Mouse (Mus musculus) limb, embryonic 15.5 days (tissue): ENCODE results near the gene Gm17334. TPM values are rescaled to one million over a fixed set of nuclear protein-coding genes. Genes with fewer than 3 reads are reported as not detected.

ENCODE experiments used
- ATAC-seq: fragments of 200-750 bp; cut with Nextera tagmentation; 2 replicates; pipeline ENCODE4 v1.8.0; 2017; ENCODE audit warnings: low read depth, moderate TSS enrichment; ENCODE audit not compliant: insufficient number of reproducible peaks, low FRiP score, low TSS enrichment
- H3K27ac ChIP-seq: fragments of 300-500 bp; sonication (generic); 2 replicates; pipeline ENCODE4 v1.5.1; 2015; ENCODE audit warnings: moderate library complexity, mild to moderate bottlenecking, inconsistent platforms
- H3K27me3 ChIP-seq: fragments of 300-500 bp; sonication (generic); 2 replicates; pipeline ENCODE4 v1.6.1; 2015; ENCODE audit warnings: inconsistent platforms
- H3K36me3 ChIP-seq: fragments of 300-500 bp; sonication (generic); 2 replicates; pipeline ENCODE4 v1.6.1; 2015; ENCODE audit warnings: inconsistent platforms
- H3K4me1 ChIP-seq: fragments of 300-500 bp; sonication (generic); 2 replicates; pipeline ENCODE4 v1.6.1; 2015; ENCODE audit warnings: inconsistent platforms
- H3K4me2 ChIP-seq: fragments of 300-500 bp; sonication (generic); 2 replicates; pipeline ENCODE4 v1.6.1; 2015; ENCODE audit warnings: mild to moderate bottlenecking, inconsistent platforms
- H3K4me3 ChIP-seq: fragments of 300-500 bp; sonication (generic); 2 replicates; pipeline ENCODE4 v1.5.1; 2015; ENCODE audit warnings: mild to moderate bottlenecking, inconsistent platforms
- H3K9ac ChIP-seq: fragments of 300-500 bp; sonication (generic); 2 replicates; pipeline ENCODE4 v1.6.1; 2015; ENCODE audit warnings: inconsistent platforms
- H3K9me3 ChIP-seq: fragments of 300-500 bp; sonication (generic); 2 replicates; pipeline ENCODE4 v1.6.1; 2016; ENCODE audit warnings: inconsistent platforms
- WGBS: fragments of 180-500 bp; shearing (Covaris S2); methylation state at CpG from one replicate; pipeline ENCODE4 v1.1.7; 2015; 5-methylcytosine and 5-hydroxymethylcytosine counted together
- polyA plus RNA-seq: library from polyadenylated mRNA; unstranded; fragments of >200 nt; fragmentation: Nextera tagmentation; extraction: Ambion mirVana; gene quantifications from 2 replicates; pipeline ENCODE4 v1.2.1, GENCODE M21; 2015

Gene Gm17334
- polyA plus RNA-seq, 1 experiment from 2014 or later = 0.22 TPM

DNA sequence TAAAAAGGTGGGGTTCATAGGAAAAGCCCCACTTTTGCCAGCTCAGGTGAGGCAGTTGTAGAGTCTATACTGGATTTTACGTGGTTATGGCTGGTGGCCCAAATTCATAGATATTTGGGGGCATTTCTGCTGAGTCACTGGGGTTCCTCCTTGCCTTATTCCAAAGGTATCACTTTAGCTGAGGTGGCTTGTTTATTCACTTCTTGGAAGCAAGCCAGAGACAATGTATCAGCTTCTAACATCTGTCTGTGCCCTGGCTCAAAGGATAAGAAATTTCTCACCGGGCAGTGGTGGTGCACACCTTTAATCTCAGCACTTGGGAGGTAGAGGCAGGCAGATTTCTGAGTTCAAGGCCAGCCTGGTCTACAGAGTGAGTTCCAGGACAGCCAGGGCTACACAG lies 6.8 kb upstream of the Gm17334 start:
- Histone ChIP-seq H3K4me1 (no peaks in the 10 kb centered on the region), H3K4me2 (no peak overlapping the region), H3K4me3 (no peak overlapping the region), H3K27me3 (no peaks in the 10 kb centered on the region), H3K27ac (no peak overlapping the region), H3K36me3 (peaks cover 36% of the 10 kb centered on the region), H3K9me3 (no peaks in the 10 kb centered on the region), H3K9ac (no peak overlapping the region)
- 73% methylated on average over 2 of the region's 2 CpGs for WGBS
- no peak for ATAC-seq

GRCm38 (mm10) chr11:53778455-53778854 lies 5.5 kb upstream of the Gm17334 start:
- H3K9me3 ChIP-seq = no peaks in the 10 kb centered on the region
- H3K27ac ChIP-seq = no peak overlapping the region
- no peaks in the 10 kb centered on the region for H3K27me3 ChIP-seq
- ATAC-seq = no peak
- H3K36me3 ChIP-seq = peaks cover 50% of the 10 kb centered on the region
- H3K4me1 ChIP-seq = no peaks in the 10 kb centered on the region
- 74% methylated on average over 5 of the region's 5 CpGs for WGBS
- no peak overlapping the region for H3K4me3 ChIP-seq
- H3K9ac ChIP-seq = no peak overlapping the region
- H3K4me2 ChIP-seq = no peak overlapping the region

GRCm38 (mm10) chr11:53777736-53778135 lies 4.7 kb upstream of the Gm17334 start:
- H3K27me3 ChIP-seq = no peaks in the 10 kb centered on the region
- no peak overlapping the region for H3K9ac ChIP-seq
- H3K27ac ChIP-seq = no peak overlapping the region
- ATAC-seq = no peak
- WGBS = 80% methylated on average over 5 of the region's 5 CpGs
- no peak overlapping the region for H3K4me2 ChIP-seq
- H3K36me3 ChIP-seq = peaks cover 50% of the 10 kb centered on the region
- no peak overlapping the region for H3K4me3 ChIP-seq
- no peaks in the 10 kb centered on the region for H3K9me3 ChIP-seq
- no peaks in the 10 kb centered on the region for H3K4me1 ChIP-seq

DNA sequence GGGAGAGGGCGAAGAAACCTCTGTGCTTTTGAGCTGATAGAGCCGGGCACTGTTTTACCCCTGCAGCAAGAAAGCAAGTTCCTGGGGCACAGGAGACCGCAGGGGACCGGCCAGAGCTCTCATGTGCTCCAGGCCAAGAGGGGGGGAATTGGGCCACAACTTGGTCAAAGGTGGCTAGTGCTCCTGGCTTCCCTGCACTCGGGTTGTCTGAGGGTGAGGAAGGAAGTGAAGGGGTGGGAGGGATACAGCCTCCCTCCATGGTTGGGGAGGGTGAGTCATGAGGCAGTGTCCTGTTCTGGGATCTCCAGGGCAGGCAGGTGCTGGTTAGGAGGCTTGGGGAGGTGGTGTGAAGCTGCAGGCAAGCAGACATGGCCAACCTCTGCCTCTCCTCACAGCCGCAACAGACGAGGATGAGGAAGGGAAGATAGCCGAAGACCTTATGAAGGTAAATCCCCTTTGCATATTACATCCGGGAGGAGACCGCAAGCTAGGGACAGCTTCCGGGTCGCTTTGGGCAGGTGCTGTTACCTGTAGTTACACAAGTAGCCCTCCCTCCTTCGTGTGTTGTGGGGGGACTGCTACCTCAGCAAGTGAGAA lies 1.8 kb upstream of the Gm17334 start:
- ATAC-seq = no peak
- peaks cover 50% of the 10 kb centered on the region for H3K36me3 ChIP-seq
- 85% methylated on average over 13 of the region's 13 CpGs for WGBS

DNA sequence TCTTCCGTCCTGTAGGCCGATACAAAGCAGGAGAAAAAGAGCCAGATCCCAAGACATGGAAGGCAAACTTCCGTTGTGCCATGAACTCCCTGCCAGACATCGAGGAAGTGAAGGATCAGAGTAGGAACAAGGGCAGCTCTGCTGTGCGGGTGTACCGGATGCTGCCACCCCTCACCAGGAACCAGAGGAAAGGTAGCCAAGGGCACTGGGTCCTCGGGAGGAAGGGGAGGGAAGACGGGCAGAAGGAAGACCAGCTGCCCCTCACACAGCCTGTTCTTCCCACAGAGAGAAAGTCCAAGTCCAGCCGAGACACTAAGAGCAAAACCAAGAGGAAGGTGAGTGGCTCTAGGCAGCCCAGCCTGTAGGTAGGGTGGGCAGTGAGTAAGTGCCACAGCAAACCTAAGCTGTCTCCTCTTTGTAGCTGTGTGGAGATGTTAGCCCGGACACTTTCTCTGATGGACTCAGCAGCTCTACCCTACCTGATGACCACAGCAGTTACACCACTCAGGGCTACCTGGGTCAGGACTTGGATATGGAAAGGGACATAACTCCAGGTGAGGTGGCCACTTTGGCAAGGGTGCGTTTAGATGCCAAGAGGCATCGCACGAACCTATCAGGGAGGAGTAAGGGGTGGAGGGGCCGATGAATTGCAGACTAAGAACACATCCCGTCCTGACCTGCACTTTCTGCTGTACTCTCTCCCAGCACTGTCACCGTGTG lies 814 bp upstream of the Gm17334 start:
- no peaks in the 10 kb centered on the region for H3K27me3 ChIP-seq
- H3K4me2 ChIP-seq = no peak overlapping the region
- H3K36me3 ChIP-seq = peaks cover 50% of the 10 kb centered on the region
- H3K27ac ChIP-seq = no peak overlapping the region
- H3K4me3 ChIP-seq = no peak overlapping the region
- ATAC-seq = no peak
- no peaks in the 10 kb centered on the region for H3K9me3 ChIP-seq
- no peak overlapping the region for H3K9ac ChIP-seq
- 88% methylated on average over 16 of the region's 16 CpGs for WGBS
- peaks cover 24% of the 10 kb centered on the region for H3K4me1 ChIP-seq

More for the DNA sequence above, 1.8 kb upstream of the Gm17334 start:
- Histone ChIP-seq H3K27ac (no peak overlapping the region), H3K4me1 (peaks cover 16% of the 10 kb centered on the region), H3K9me3 (no peaks in the 10 kb centered on the region), H3K9ac (no peak overlapping the region), H3K27me3 (no peaks in the 10 kb centered on the region), H3K4me2 (no peak overlapping the region), H3K4me3 (no peak overlapping the region)

- 76% methylated on average over 9 of the region's 9 CpGs for WGBS
- Histone ChIP-seq H3K4me3 (no peak overlapping the region), H3K27ac (no peak overlapping the region), H3K9ac (no peak overlapping the region), H3K36me3 (peaks cover 39% of the 10 kb centered on the region), H3K9me3 (no peaks in the 10 kb centered on the region), H3K4me2 (no peak overlapping the region), H3K4me1 (peaks cover 26% of the 10 kb centered on the region), H3K27me3 (no peaks in the 10 kb centered on the region)
- ATAC-seq = no peak
Measured at GRCm38 (mm10) chr11:53772536-53772935, 451 bp downstream of the Gm17334 start.

DNA sequence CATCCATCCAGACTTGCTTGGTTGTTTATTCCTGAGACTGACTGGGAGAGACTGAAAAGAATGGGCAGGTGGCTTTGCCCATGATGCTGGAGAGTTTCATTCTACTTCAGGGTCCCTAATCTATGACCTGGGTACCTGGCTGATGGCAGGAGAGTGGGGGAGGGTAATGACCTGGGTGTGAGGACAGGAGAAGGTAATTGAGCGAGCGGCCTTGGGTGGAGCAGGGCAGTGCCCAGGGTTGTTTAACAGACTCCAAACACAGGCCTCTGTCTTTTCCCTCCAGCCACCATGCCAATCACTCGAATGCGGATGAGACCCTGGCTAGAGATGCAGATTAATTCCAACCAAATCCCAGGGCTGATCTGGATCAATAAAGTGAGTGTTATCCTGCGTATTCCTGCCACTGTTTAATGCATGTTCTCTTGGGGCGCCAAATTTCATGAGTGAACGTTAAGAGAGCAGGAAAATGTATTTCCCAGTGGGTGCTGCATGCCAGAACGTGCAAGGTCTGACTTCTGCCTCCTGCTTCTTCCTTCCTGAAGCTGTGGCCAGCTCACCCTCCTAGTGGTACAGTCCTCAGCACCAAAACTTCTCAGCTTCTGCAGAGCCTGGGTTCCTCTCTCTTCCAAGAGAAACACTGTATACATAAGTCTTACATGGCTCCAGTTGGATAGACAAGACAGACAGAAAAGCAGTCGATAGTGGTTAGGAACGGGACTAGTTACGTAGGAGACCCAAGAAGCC lies 1.8 kb downstream of the Gm17334 start:
- Histone ChIP-seq H3K4me2 (peak overlapping the region; percentile 85), H3K9me3 (no peaks in the 10 kb centered on the region), H3K4me1 (peaks cover 26% of the 10 kb centered on the region), H3K27ac (no peak overlapping the region), H3K36me3 (peaks cover 26% of the 10 kb centered on the region), H3K9ac (no peak overlapping the region), H3K27me3 (no peaks in the 10 kb centered on the region), H3K4me3 (peak overlapping the region; percentile 79)
- WGBS = 78% methylated on average over 11 of the region's 11 CpGs
- ATAC-seq = no peak

- Histone ChIP-seq H3K4me3 (peak overlapping the region; percentile 79), H3K27me3 (no peaks in the 10 kb centered on the region), H3K36me3 (peaks cover 18% of the 10 kb centered on the region; the same call in 1 of the 2 replicates), H3K9me3 (no peaks in the 10 kb centered on the region), H3K4me1 (peaks cover 26% of the 10 kb centered on the region), H3K9ac (peak overlapping the region; percentile 63), H3K4me2 (peak overlapping the region; percentile 85), H3K27ac (peak overlapping the region; percentile 82)
- ATAC-seq = peak; percentile 66; the same call in 1 of the 2 replicates
- WGBS = under 1% methylated on average over 74 of the region's 75 CpGs
Measured at GRCm38 (mm10) chr11:53770125-53770791, 2.7 kb downstream of the Gm17334 start.

- peak within 1 kb of the TSS; percentile 85 for H3K4me2 ChIP-seq
- H3K4me1 ChIP-seq = peaks cover 27% of the 10 kb centered on the region
- H3K27ac ChIP-seq = peak within 1 kb of the TSS; percentile 82
- no peaks in the 10 kb centered on the region for H3K27me3 ChIP-seq
- H3K9ac ChIP-seq = peak within 1 kb of the TSS; percentile 63
- peak within 1 kb of the TSS; percentile 79 for H3K4me3 ChIP-seq
- WGBS = under 1% methylated on average over 40 of the region's 40 CpGs
- ATAC-seq = peak; percentile 88
- no peaks in the 10 kb centered on the region for H3K9me3 ChIP-seq
- peaks cover 13% of the 10 kb centered on the region; the same call in 1 of the 2 replicates for H3K36me3 ChIP-seq
Measured at GRCm38 (mm10) chr11:53769760-53770124, 3.2 kb downstream of the Gm17334 start, which contains the start of gene Irf1. Gene Irf1, plus strand, starts transcription at chr11:53770014.

GRCm38 (mm10) chr11:53769185-53769576 lies 3.8 kb downstream of the Gm17334 start:
- H3K4me3 ChIP-seq = peak overlapping the region; percentile 79
- H3K27me3 ChIP-seq = no peaks in the 10 kb centered on the region
- H3K4me2 ChIP-seq = peak overlapping the region; percentile 85
- WGBS = 55% methylated on average over 12 of the region's 12 CpGs
- H3K27ac ChIP-seq = peak overlapping the region; percentile 57; the same call in 1 of the 2 replicates
- no peak for ATAC-seq
- H3K9ac ChIP-seq = 0 out of 2 replicates have a peak overlapping the region, but pooled peaks have one; percentile 17
- peaks cover 7% of the 10 kb centered on the region; the same call in 1 of the 2 replicates for H3K36me3 ChIP-seq
- no peaks in the 10 kb centered on the region for H3K9me3 ChIP-seq
- peaks cover 33% of the 10 kb centered on the region for H3K4me1 ChIP-seq

- no peak overlapping the region for H3K9ac ChIP-seq
- no peak for ATAC-seq
- H3K4me3 ChIP-seq = no peak overlapping the region
- WGBS = 62% methylated on average over 13 of the region's 13 CpGs
- H3K4me2 ChIP-seq = no peak overlapping the region
- H3K27ac ChIP-seq = no peak overlapping the region
- H3K9me3 ChIP-seq = no peaks in the 10 kb centered on the region
- H3K36me3 ChIP-seq = 0 out of 2 replicates have a peak, but pooled peaks cover 1% of the 10 kb centered on the region
- no peaks in the 10 kb centered on the region for H3K27me3 ChIP-seq
- H3K4me1 ChIP-seq = peaks cover 39% of the 10 kb centered on the region
Measured at GRCm38 (mm10) chr11:53768422-53769184, 4.4 kb downstream of the Gm17334 start.
